Mouse (Mus musculus) ES-E14 (cell line): ENCODE data around the gene Gm8773.

Experiments
- CHD2 ChIP-seq: IDR thresholded peaks from 2 replicates; pipeline ENCODE4 v1.6.1; 2014; ENCODE audit warnings: mild to moderate bottlenecking, low read depth, low read length, inconsistent platforms
- ZC3H11A ChIP-seq: IDR thresholded peaks from 2 replicates; pipeline ENCODE4 v1.6.1; 2012; ENCODE audit warnings: low read depth, mild to moderate bottlenecking, inconsistent platforms, low read length, borderline replicate concordance

DNA sequence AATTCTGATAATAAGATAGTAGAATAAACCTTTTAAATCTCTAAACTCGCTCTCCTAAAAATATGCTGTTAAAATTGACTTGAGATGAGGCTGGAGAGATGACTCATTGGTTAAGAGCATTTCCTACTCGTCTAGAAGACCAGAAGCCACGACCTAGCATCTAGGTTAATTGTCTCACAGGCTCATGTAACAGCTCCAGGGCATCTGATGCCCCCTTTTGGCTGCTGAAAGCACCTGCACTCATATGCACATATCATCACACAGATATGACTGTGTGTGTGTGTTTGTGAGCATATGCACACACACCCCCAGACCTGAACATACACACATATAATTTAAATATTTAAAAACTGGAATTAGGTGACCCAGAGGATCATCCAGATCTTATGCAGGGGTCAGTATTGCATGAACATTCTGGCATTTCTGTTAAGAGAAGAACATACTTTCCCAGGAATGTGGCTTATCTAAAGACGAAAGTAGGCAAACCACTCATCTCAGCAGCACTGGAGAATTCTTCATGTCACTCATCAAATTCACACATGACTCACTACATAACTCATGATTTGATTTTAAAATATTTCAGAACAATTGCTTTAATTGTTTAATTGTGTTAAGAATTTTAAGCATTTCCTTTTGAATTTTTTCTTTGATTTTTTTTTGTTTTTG is 12.4 kb upstream of the Gm8773 start:
- TF ChIP-seq ZC3H11A (no peak), CHD2 (no peak)
